Mouse (Mus musculus) bone marrow macrophage, adult 2 months (primary cell): ENCODE data around the gene Pdk2.

Experiments
- CTCF ChIP-seq: IDR thresholded peaks from 2 replicates; pipeline ENCODE4 v1.5.1; 2012; ENCODE audit warnings: low read depth, mild to moderate bottlenecking, low read length, moderate library complexity
- POLR2A ChIP-seq: IDR thresholded peaks from 2 replicates; pipeline ENCODE4 v1.6.1; 2012; ENCODE audit warnings: mild to moderate bottlenecking, low read depth, low read length, borderline replicate concordance

- TF ChIP-seq POLR2A: no peak
- no peak for TF ChIP-seq CTCF
These were observed 50.9 kb downstream of the Pdk2 start for GRCm38 (mm10) chr11:94990102-94990748.
